Mouse (Mus musculus): ENCODE results near the gene Coasy. TPM values are rescaled to one million over a fixed set of nuclear protein-coding genes. Genes with fewer than 3 reads are reported as not detected.

The Coasy gene
- 41.9 and 44.1 TPM in 2 replicates for polyA plus RNA-seq (2015; fragmentation: Nextera tagmentation; extraction: Ambion mirVana)

DNA sequence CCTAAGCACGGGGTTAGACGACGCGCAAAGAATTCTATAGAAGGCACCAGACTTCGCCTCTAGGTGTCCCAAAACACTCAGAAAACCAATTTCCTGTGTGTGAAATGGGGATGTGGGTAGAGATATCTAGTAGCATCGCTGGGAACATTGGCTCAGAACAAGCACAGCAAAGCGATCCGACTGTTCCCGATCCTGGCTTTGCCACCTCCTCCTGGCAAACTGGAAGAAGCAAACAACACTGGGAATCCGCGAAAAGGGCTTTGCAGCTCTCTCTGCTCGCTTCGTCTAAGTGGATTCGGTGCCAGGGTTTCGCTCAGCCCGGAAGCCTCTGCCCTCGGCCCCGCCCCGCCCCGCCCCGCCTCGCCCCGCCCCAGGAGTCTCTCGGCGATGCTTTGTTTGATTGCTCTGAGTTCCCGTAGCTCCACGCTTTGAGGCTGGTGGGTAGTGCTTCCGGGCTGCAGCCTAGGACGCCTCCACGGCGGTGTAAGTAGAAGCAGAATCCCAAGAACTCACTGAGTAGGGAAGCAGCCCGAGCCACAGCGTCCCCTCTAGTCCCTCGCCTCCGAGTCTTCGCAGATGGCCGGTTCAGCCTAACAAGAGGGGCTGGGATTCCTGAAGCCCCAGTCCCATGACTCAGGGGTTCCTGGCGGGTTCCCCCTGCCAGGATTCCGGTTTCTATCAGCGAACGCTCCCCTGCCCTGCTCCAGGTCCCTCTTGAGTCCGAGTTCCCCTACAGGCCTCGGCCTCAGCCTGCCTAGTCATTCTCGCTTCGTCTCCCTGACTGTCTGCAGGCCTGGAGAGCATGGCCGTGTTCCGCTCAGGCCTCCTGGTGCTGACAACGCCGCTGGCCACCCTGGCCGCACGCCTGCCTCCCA lies at the start of gene Coasy:
Gene Coasy, plus strand, starts transcription at position 358 of the 875 bp plus-strand sequence.
- H3K4me2 ChIP-seq: peak within 1 kb of the TSS; percentile 100
- peaks cover 41% of the 10 kb centered on the region for H3K4me1 ChIP-seq (replicated peaks)
- H3K4me3 ChIP-seq: peak within 1 kb of the TSS; percentile 70
- H3K9me3 ChIP-seq: no peaks in the 10 kb centered on the region
- H3K27me3 ChIP-seq: peaks cover 38% of the 10 kb centered on the region
- ATAC-seq (ENCODE audit: low FRiP score): peak; percentile 92
- H3K27ac ChIP-seq: peak within 1 kb of the TSS; percentile 92
- H3K9ac ChIP-seq: peak within 1 kb of the TSS; percentile 91
- under 1% methylated on average over 51 of the region's 51 CpGs for WGBS
- H3K36me3 ChIP-seq: peaks cover 7% of the 10 kb centered on the region

DNA sequence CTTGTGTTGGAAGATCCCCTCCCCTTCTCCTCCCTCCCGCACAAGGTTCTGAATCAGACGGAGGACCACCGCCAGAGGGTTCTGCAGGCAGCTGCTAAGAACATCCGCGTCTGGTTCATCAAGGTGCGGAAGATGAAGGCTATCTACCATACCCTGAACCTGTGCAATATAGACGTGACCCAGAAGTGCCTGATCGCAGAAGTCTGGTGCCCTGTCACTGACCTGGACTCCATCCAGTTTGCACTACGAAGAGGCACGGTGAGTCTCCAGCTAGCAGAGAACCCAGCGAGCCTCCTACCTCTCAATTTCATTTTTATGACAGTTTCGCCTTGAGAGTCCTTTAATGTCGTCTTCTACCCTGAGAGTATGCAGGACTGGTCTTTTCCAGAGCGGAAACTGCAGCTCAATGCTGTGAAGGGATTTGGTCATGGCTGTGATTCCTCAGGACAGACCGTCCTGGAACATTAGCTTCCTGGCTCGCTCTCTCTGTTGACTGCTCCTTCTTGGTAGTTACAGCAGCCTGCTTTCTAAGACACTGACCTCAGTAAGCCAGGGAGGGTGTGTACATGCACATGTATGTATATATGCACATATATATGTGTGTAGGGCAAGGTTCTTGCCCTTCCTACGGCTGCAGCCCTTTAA lies 48.4 kb upstream of the Coasy start:
- no peaks in the 10 kb centered on the region for H3K4me1 ChIP-seq (replicated peaks)
- no peak for ATAC-seq (ENCODE audit: low FRiP score)
- no peak overlapping the region for H3K27ac ChIP-seq
- no peaks in the 10 kb centered on the region for H3K9me3 ChIP-seq
- H3K4me2 ChIP-seq: no peak overlapping the region
- H3K4me3 ChIP-seq: no peak overlapping the region
- peaks cover 88% of the 10 kb centered on the region for H3K36me3 ChIP-seq
- 95% methylated on average over 17 of the region's 17 CpGs for WGBS
- no peak overlapping the region for H3K9ac ChIP-seq
- no peaks in the 10 kb centered on the region for H3K27me3 ChIP-seq

DNA sequence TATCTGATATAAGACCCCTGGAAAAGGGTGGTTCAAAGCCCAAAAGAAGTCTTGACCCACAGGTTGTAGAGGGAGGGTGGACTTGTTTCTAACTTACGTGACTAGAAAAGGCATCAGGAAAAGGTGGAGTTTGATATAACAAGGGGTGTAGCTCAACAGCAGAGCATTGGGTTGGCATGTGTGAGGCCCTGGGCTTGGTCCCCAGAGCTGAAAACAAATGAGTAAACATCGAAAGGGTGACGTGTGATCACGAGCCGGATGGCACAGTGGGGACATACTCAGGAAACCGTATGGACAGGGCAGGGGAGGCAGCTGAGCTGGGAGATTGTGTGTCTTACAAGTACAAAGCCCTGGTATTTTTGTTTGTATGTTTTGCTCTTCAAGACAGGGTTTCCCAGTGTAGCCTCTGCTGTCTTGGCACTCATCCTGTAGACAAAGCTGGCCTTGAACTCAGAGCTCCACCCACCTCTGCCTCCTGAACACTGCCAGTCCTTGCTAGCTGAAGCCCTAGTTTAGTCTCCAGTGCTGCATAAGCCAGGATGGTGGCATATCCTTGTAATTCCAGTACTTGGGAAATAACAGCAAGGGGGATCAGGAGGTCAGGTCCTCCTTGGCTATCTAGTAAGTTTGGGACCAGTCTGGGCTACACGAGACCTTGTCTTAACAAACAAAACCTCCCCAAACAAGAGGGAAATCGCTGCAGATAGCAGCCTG lies 47.6 kb upstream of the Coasy start:
- WGBS: 94% methylated on average over 8 of the region's 8 CpGs
- no peak overlapping the region for H3K4me2 ChIP-seq
- peaks cover 91% of the 10 kb centered on the region for H3K36me3 ChIP-seq
- H3K9me3 ChIP-seq: no peaks in the 10 kb centered on the region
- H3K4me3 ChIP-seq: no peak overlapping the region
- H3K4me1 ChIP-seq (replicated peaks): no peaks in the 10 kb centered on the region
- no peaks in the 10 kb centered on the region for H3K27me3 ChIP-seq
- ATAC-seq (ENCODE audit: low FRiP score): no peak
- H3K9ac ChIP-seq: no peak overlapping the region
- no peak overlapping the region for H3K27ac ChIP-seq

DNA sequence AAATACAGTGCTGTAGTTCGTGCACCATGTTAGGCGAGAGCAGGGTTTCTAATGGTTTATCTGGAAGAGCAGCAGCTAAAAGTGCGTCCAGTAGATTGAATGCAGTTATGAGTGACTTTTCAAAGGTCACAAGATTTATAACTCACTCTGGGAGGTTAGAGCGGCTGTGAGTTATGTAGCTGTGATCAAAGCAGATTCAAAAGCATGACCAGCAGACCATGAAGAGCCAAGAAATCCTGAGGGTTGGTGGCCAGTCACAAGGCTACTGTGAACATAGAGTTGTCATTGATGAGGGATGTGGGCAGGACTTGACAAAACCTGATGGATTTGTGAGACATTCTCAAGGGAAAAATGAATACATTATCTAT lies 47.1 kb upstream of the Coasy start:
- no peak for ATAC-seq (ENCODE audit: low FRiP score)
- H3K27me3 ChIP-seq: no peaks in the 10 kb centered on the region
- no peak overlapping the region for H3K4me3 ChIP-seq
- H3K36me3 ChIP-seq: peaks cover 92% of the 10 kb centered on the region
- no peak overlapping the region for H3K9ac ChIP-seq
- H3K27ac ChIP-seq: no peak overlapping the region
- WGBS: 85% methylated on average over 4 of the region's 4 CpGs
- no peaks in the 10 kb centered on the region for H3K4me1 ChIP-seq (replicated peaks)
- no peaks in the 10 kb centered on the region for H3K9me3 ChIP-seq
- no peak overlapping the region for H3K4me2 ChIP-seq

DNA sequence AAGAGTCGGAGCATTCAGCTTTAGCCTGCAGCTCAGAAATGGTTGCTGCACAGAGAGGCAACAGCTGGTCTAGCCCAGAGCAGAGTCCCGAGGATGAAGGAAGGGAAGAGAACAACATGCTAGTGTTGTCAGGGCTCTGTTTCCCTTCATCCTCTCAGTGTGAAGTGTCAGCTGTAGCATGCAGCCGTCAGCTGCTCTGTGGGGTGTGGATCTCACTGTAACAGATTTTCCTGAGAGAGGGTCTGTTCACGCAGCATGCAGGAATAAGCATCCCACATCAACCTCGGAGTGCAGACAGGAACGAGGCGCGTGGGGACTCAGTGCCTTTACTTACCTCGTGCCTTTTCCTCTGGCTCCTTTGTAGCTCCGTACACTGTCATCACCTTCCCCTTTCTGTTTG lies 44.6 kb upstream of the Coasy start:
- no peak overlapping the region for H3K27ac ChIP-seq
- H3K9me3 ChIP-seq: no peaks in the 10 kb centered on the region
- H3K4me3 ChIP-seq: no peak overlapping the region
- ATAC-seq (ENCODE audit: low FRiP score): no peak
- no peaks in the 10 kb centered on the region for H3K27me3 ChIP-seq
- no peak overlapping the region for H3K4me2 ChIP-seq
- H3K4me1 ChIP-seq (replicated peaks): no peaks in the 10 kb centered on the region
- H3K36me3 ChIP-seq: peaks cover 89% of the 10 kb centered on the region
- no peak overlapping the region for H3K9ac ChIP-seq
- whole genome bisulfite sequencing: 79% methylated on average over 10 of the region's 10 CpGs

DNA sequence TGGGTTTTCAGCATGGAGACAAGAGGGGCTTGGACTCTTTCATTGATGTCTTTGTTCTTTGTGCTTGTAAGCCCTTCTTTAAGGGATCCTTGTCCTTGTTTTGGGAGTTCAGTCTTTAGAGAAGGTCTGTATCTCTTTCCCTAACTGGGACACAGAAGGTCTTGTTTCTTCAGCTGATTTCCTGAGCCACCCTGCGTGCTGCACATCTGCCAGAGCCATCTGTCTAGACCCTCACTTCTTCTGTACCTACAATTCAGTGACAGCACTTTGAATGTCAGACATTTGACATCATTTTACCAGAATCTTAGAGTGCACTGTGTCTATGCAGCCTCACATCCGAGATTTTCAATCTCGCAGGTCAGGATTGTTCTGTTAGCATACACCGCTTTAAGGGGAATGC lies 36.5 kb upstream of the Coasy start:
- Histone ChIP-seq H3K9me3 (no peaks in the 10 kb centered on the region), H3K4me2 (no peak overlapping the region), H3K27me3 (no peaks in the 10 kb centered on the region), H3K4me1 (replicated peaks) (no peaks in the 10 kb centered on the region), H3K9ac (no peak overlapping the region), H3K27ac (no peak overlapping the region), H3K36me3 (peaks cover 94% of the 10 kb centered on the region), H3K4me3 (no peak overlapping the region)
- WGBS: 92% methylated on average over 4 of the region's 4 CpGs
- no peak for ATAC-seq (ENCODE audit: low FRiP score)

DNA sequence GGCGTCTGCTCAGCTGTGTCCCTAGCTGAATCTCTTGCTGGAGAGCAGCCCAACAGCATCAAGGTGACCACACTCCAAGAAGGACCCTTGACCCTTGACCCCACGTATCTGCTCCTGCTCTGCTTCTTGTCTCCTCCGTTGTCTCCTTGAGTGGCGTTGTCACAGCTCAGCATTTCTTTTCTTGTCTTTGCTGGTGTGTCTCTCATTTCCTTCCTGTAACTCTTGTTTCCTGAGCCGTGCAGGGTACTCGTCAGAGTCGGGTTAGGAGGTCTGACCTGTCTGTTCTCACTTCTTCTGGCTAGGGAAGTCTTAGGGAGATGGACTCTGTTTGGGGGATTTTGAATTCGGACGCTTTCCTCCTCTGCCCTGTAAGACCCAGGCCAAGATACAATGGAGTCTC lies 35.9 kb upstream of the Coasy start:
- no peak overlapping the region for H3K9ac ChIP-seq
- peaks cover 96% of the 10 kb centered on the region for H3K36me3 ChIP-seq
- H3K4me1 ChIP-seq (replicated peaks): no peaks in the 10 kb centered on the region
- H3K9me3 ChIP-seq: no peaks in the 10 kb centered on the region
- H3K4me3 ChIP-seq: no peak overlapping the region
- H3K4me2 ChIP-seq: no peak overlapping the region
- no peak for ATAC-seq (ENCODE audit: low FRiP score)
- no peaks in the 10 kb centered on the region for H3K27me3 ChIP-seq
- WGBS: 75% methylated on average over 9 of the region's 9 CpGs
- H3K27ac ChIP-seq: no peak overlapping the region

DNA sequence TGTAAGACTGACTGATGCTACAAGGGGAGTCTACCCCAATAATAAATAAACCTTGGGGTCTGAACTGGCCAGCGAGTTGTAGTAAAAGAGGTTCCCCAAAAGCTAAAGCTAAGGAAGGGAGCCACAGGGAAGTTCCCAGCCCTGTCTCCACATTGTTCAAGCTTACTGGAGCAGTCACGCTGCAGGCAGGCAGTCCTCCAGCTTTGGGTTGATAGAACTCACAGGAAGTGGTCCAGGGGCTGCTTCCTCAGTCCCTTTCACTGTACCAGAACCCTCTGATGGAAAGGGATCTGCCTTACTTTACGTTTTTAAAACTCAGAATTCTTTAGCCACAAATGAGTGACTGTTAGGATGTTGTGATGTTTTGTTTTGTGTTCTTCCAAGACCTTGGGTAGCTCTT lies 34.9 kb upstream of the Coasy start:
- no peak overlapping the region for H3K9ac ChIP-seq
- 85% methylated on average over 3 of the region's 3 CpGs for WGBS
- no peak overlapping the region for H3K27ac ChIP-seq
- no peaks in the 10 kb centered on the region for H3K27me3 ChIP-seq
- ATAC-seq (ENCODE audit: low FRiP score): no peak
- no peak overlapping the region for H3K4me3 ChIP-seq
- H3K36me3 ChIP-seq: peaks cover 98% of the 10 kb centered on the region
- no peaks in the 10 kb centered on the region for H3K9me3 ChIP-seq
- no peaks in the 10 kb centered on the region for H3K4me1 ChIP-seq (replicated peaks)
- no peak overlapping the region for H3K4me2 ChIP-seq

DNA sequence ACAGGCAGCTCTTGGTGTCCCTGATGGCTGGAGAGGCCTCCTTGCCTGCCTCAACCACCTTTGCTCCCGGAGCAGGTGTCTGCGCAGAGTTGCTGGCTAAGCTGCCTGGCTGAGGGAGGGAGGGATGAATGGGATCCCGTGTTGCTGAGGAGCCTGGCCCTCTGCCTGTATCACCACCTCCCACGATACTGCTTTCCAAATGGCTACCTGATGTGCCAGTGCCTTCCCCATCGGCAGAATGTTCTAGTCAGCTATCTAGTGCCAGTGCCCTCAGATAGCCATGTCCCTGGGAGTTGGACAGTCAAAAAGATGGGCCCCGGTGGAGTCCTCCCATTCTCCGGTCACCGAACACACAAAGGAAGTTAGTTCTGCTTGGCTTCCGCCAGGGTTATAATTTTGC lies 32.0 kb upstream of the Coasy start:
- no peak overlapping the region for H3K9ac ChIP-seq
- no peak for ATAC-seq (ENCODE audit: low FRiP score)
- no peaks in the 10 kb centered on the region for H3K9me3 ChIP-seq
- H3K4me1 ChIP-seq (replicated peaks): no peaks in the 10 kb centered on the region
- no peak overlapping the region for H3K4me3 ChIP-seq
- H3K27me3 ChIP-seq: no peaks in the 10 kb centered on the region
- H3K27ac ChIP-seq: no peak overlapping the region
- H3K4me2 ChIP-seq: no peak overlapping the region
- 84% methylated on average over 9 of the region's 9 CpGs for WGBS
- peaks cover 99% of the 10 kb centered on the region for H3K36me3 ChIP-seq

DNA sequence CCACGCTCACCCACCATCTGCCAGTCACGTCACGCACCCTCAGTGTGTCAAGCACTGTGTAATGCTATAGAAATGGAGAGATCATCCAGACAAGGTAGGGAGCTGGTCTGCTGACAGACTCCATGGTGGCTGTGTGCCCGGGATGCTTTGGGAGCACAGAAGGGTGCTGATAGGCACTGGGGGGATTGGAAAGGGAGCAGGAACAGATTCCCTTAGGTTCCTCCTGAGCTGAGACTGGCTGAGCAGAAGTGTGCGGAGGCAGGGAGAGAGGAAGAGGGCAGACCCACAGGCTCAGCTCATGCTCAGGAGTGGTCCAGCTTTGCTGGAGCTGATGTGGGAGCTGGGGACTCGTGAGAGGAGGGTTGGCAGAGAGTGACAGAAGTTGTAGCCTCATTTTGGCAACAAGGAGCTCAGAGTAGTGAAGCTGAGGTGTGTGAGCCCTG lies 31.3 kb upstream of the Coasy start:
- H3K4me1 ChIP-seq (replicated peaks): no peaks in the 10 kb centered on the region
- no peaks in the 10 kb centered on the region for H3K9me3 ChIP-seq
- H3K4me2 ChIP-seq: no peak overlapping the region
- no peaks in the 10 kb centered on the region for H3K27me3 ChIP-seq
- no peak overlapping the region for H3K27ac ChIP-seq
- H3K4me3 ChIP-seq: no peak overlapping the region
- no peak for ATAC-seq (ENCODE audit: low FRiP score)
- peaks cover 99% of the 10 kb centered on the region for H3K36me3 ChIP-seq
- 87% methylated on average over 6 of the region's 6 CpGs for WGBS
- H3K9ac ChIP-seq: no peak overlapping the region

DNA sequence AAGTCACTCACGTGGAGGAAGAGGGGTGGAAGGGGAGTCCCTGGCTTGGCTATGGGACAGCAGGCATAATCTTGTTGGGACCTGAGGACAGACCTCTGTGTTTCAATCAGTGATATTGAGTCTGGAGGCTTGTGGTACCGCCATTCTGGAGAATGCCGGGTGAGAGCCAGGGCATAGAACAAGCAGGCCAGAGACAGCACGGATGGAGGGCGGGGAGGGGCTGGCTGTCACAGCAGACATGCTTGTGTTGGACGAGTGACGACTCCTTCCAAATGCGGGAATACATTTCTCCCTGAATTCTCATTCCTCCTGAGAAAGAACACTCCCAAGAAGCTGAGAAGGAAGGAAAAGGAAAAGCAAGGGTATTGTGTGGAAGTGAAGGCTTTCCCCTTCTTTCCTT lies 30.7 kb upstream of the Coasy start:
- H3K27me3 ChIP-seq: no peaks in the 10 kb centered on the region
- H3K36me3 ChIP-seq: peaks cover 99% of the 10 kb centered on the region
- ATAC-seq (ENCODE audit: low FRiP score): no peak
- no peak overlapping the region for H3K27ac ChIP-seq
- no peaks in the 10 kb centered on the region for H3K4me1 ChIP-seq (replicated peaks)
- WGBS: 90% methylated on average over 8 of the region's 8 CpGs
- H3K9me3 ChIP-seq: no peaks in the 10 kb centered on the region
- H3K9ac ChIP-seq: no peak overlapping the region
- H3K4me2 ChIP-seq: no peak overlapping the region
- H3K4me3 ChIP-seq: no peak overlapping the region

DNA sequence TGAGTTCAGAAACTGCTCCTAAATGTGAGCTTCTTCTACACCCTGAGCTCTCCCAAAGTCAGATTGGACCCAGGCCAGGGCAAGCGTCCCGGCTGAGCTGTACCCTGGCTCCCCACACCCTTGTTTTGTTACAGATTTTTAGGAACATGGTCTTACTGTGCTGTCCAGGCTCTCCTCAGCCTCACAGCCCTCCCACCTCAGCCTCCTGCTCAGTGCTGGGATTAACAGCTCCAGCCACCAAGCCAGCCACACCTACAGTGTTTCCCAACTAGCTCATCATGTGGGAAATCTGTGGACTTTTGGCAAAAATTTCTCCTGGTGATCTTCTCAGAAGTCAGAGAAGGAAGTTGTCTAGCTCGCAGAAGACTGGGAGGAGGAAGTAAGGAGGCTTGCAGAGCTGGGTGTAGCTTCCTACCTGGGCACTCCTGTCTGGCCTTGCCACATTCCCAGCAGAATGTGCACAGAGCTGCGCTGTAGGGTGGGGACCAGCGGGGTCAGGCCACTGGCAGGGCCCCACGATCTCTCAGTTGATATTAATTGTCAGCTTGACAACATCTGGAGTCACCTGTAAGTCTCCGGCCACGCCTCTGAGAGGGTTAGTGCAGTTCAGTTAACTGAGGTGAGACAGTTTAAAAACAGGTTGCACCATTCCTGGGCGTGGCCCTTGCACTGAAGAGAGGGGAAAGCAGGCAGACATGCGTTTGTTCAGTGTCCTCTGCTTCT lies 29.5 kb upstream of the Coasy start:
- Histone ChIP-seq H3K4me2 (no peak overlapping the region), H3K36me3 (peaks cover 99% of the 10 kb centered on the region), H3K9me3 (no peaks in the 10 kb centered on the region), H3K27ac (no peak overlapping the region), H3K9ac (no peak overlapping the region), H3K4me1 (replicated peaks) (no peaks in the 10 kb centered on the region), H3K4me3 (no peak overlapping the region), H3K27me3 (no peaks in the 10 kb centered on the region)
- no peak for ATAC-seq (ENCODE audit: low FRiP score)
- 95% methylated on average over 10 of the region's 10 CpGs for WGBS
